Mouse (Mus musculus) left cerebral cortex, adult 8-10 months (tissue): Measurements from ENCODE around the gene Gstm6. TPM values are rescaled to one million over a fixed set of nuclear protein-coding genes. Genes with fewer than 3 reads are reported as not detected.
"Not testable (repeated sequence)": the region's sequence is repeated elsewhere in the genome, so short reads cannot be mapped to it uniquely, and the experiment has no call there.

Source experiments
- DNase-seq, 2 experiments: peaks; one replicate each; pipeline ENCODE4 v3.0.0; 2022; ENCODE audit warnings: low spot score in 2 of 2
- total RNA-seq, 4 experiments: library from RNA; stranded (reverse); gene quantifications; 2 replicates each; pipeline ENCODE4 v1.2.4; 2022

The Gstm6 gene
- total RNA-seq = 1 to 10 TPM; 6.2 to 8.4 (median 7.2) TPM

- no peak for DNase-seq
Observed at GRCm38 (mm10) chr3:107943239-107943990, at the start of gene Gstm6. Gene Gstm6 (minus strand): TSS chr3:107943749.

GRCm38 (mm10) chr3:107986041-107986562 is 42.6 kb upstream of the Gstm6 start, which contains the start of gene Gstm2:
Gene Gstm2 (minus strand): TSS chr3:107986453.
- no peak for DNase-seq

GRCm38 (mm10) chr3:107985141-107985540 is 41.6 kb upstream of the Gstm6 start:
- not testable (repeated sequence) for DNase-seq

GRCm38 (mm10) chr3:107984471-107984870 is 40.9 kb upstream of the Gstm6 start:
- DNase-seq = no peak

- no peak for DNase-seq
Observed at GRCm38 (mm10) chr3:107983771-107984170, 40.2 kb upstream of the Gstm6 start.

GRCm38 (mm10) chr3:107982726-107983125 is 39.2 kb upstream of the Gstm6 start:
- no peak for DNase-seq

- DNase-seq = no peak
Observed at GRCm38 (mm10) chr3:107981261-107981660, 37.7 kb upstream of the Gstm6 start.

- no peak for DNase-seq
Observed at GRCm38 (mm10) chr3:107977691-107978090, 34.1 kb upstream of the Gstm6 start.

- no peak for DNase-seq
Observed at GRCm38 (mm10) chr3:107974237-107974636, 30.7 kb upstream of the Gstm6 start.

GRCm38 (mm10) chr3:107972070-107972469 is 28.5 kb upstream of the Gstm6 start:
- DNase-seq = no peak

- not testable (repeated sequence) for DNase-seq
Observed at GRCm38 (mm10) chr3:107971101-107971500, 27.6 kb upstream of the Gstm6 start.

GRCm38 (mm10) chr3:107968724-107969395 is 25.3 kb upstream of the Gstm6 start, which contains the start of gene Gstm3:
Gene Gstm3 (minus strand): TSS chr3:107969283.
- DNase-seq = no peak

GRCm38 (mm10) chr3:107966631-107967030 is 23.1 kb upstream of the Gstm6 start:
- DNase-seq = no peak

GRCm38 (mm10) chr3:107965592-107965991 is 22.0 kb upstream of the Gstm6 start:
- no peak for DNase-seq

- DNase-seq = no peak
Observed at GRCm38 (mm10) chr3:107964656-107965308, 21.2 kb upstream of the Gstm6 start.

GRCm38 (mm10) chr3:107964026-107964425 is 20.5 kb upstream of the Gstm6 start:
- no peak for DNase-seq

- not testable (repeated sequence) for DNase-seq
Observed at GRCm38 (mm10) chr3:107955260-107955659, 11.7 kb upstream of the Gstm6 start.

GRCm38 (mm10) chr3:107953906-107954305 is 10.4 kb upstream of the Gstm6 start:
- no peak for DNase-seq

- DNase-seq = no peak
Observed at GRCm38 (mm10) chr3:107953328-107953755, 9.8 kb upstream of the Gstm6 start.

- no peak for DNase-seq
Observed at GRCm38 (mm10) chr3:107950531-107950930, 7.0 kb upstream of the Gstm6 start.

- not testable (repeated sequence) for DNase-seq
Observed at GRCm38 (mm10) chr3:107949461-107949860, 5.9 kb upstream of the Gstm6 start.

- no peak for DNase-seq
Observed at GRCm38 (mm10) chr3:107945729-107946128, 2.2 kb upstream of the Gstm6 start.
